Mouse (Mus musculus) C2C12 (cell line): ENCODE measurements around the gene Brca1.

ENCODE experiments used
- CEBPB ChIP-seq: IDR thresholded peaks from one replicate; pipeline ENCODE4 v1.6.1; 2011; ENCODE audit warnings: low read depth, mild to moderate bottlenecking, control low read depth, moderate library complexity
- CTCF ChIP-seq: IDR thresholded peaks from one replicate; pipeline ENCODE4 v1.5.1; 2011; ENCODE audit not compliant: control insufficient read depth, insufficient read depth, insufficient read length
- MAX ChIP-seq: IDR thresholded peaks from one replicate; pipeline ENCODE4 v1.6.1; 2011; ENCODE audit warnings: mild to moderate bottlenecking, control low read depth
- MYOD1 ChIP-seq: IDR thresholded peaks from one replicate; pipeline ENCODE4 v1.6.1; 2011; ENCODE audit warnings: low read depth; ENCODE audit not compliant: control insufficient read depth, insufficient read length
- MYOG ChIP-seq: IDR thresholded peaks from one replicate; pipeline ENCODE4 v1.6.1; 2011; ENCODE audit not compliant: control insufficient read depth, insufficient read length; ENCODE audit errors: extremely low read depth
- USF1 ChIP-seq: IDR thresholded peaks from one replicate; pipeline ENCODE4 v1.6.1; 2011; ENCODE audit warnings: low read depth, mild to moderate bottlenecking, control low read depth, moderate library complexity

- peak; percentile 15 for TF ChIP-seq CTCF
- TF ChIP-seq MAX: no peak
- TF ChIP-seq CEBPB: no peak
- no peak for TF ChIP-seq MYOD1
- TF ChIP-seq MYOG: no peak
- no peak for TF ChIP-seq USF1
These were observed 101.4 kb downstream of the Brca1 start for GRCm38 (mm10) chr11:101450394-101450793.
